ENCODE assay signal across 8 mouse cellular contexts in the genomic region with DNA sequence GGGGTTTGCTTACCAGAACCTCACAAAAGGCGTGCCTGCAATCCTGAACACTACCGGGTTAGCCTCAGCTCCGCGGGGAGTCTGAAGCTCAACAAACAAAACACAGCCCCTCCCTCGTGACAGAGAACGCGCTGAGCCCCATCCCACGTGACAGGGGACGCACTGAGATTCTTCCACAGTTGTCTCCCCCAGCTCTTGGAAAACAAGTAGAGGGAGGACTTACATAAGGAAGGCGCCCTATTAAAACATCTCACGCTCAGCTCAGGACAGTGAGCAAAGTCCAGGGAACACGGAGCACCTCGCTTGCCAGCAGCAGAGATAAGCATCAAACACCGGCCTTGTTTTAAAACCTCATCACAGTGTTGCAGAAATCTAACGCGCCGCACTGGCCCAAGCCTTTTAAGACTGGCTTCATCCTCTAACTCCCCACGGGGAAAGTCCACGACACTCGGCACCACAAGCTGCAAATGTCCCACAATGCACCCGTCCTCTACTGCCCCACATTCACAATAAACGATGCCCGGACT. TPM values are rescaled to one million over a fixed set of nuclear protein-coding genes. Genes with fewer than 3 reads are reported as not detected.
A peak's percentile ranks its signal among the peaks of the same experiment; 100 is the strongest.
DNase-seq lines count a peak whose midpoint lies in the region; ATAC-seq and TF ChIP-seq lines count a peak whose summit lies in the region.
"Had no signal": no experiment of that assay in that cellular context is flagged by ENCODE, and none has a peak within 500 bp of the region (broad histone marks: within the 10 kb centered on the region; RNA-seq: fewer than 3 reads in every experiment).

No protein-coding gene starts in this region.

- H3K4me2 ChIP-seq in hindbrain, embryonic 12.5 days (replicated peaks), result peak overlapping the region; percentile 39
- H3K4me2 ChIP-seq in limb, embryonic 14.5 days (replicated peaks; ENCODE audit: low read depth, low read length, severe bottlenecking), result no peak overlapping the region
- peak overlapping the region; percentile 24 for H3K4me2 ChIP-seq in stomach, embryonic 16.5 days (ENCODE audit: low read depth, low read length)

- no peaks in the 10 kb centered on the region for H3K27me3 ChIP-seq in ES-Bruce4 (ENCODE audit: control insufficient read depth, insufficient read depth, low read length, poor library complexity, severe bottlenecking)
- H3K27me3 ChIP-seq in hindbrain, embryonic 12.5 days, result no peaks in the 10 kb centered on the region
- no peaks in the 10 kb centered on the region for H3K27me3 ChIP-seq in limb, embryonic 14.5 days (ENCODE audit: control insufficient read depth, insufficient read depth, low read length)
- H3K27me3 ChIP-seq in stomach, embryonic 16.5 days (ENCODE audit: control insufficient read depth, insufficient read depth, low read length), result no peaks in the 10 kb centered on the region

- peaks cover 4% of the 10 kb centered on the region for H3K4me1 ChIP-seq in ES-Bruce4 (ENCODE audit: control insufficient read depth, insufficient read depth, low read length)
- peaks cover 9% of the 10 kb centered on the region for H3K4me1 ChIP-seq in hindbrain, embryonic 12.5 days
- H3K4me1 ChIP-seq in limb, embryonic 14.5 days (ENCODE audit: control insufficient read depth, insufficient read depth, low read length), result peaks cover 13% of the 10 kb centered on the region; the same call in 1 of the 2 replicates
- 0 out of 2 replicates have a peak, but pooled peaks cover 8% of the 10 kb centered on the region for H3K4me1 ChIP-seq in stomach, embryonic 16.5 days (ENCODE audit: control insufficient read depth, insufficient read depth, low read length)

- H3K9me3 ChIP-seq in ES-Bruce4 (replicated peaks; ENCODE audit: control insufficient read depth, insufficient read depth, low read length, poor library complexity, severe bottlenecking), result no peaks in the 10 kb centered on the region
- H3K9me3 ChIP-seq in hindbrain, embryonic 12.5 days (replicated peaks), result no peaks in the 10 kb centered on the region
- no peaks in the 10 kb centered on the region for H3K9me3 ChIP-seq in limb, embryonic 14.5 days (ENCODE audit: control insufficient read depth, low read length)
- H3K9me3 ChIP-seq in stomach, embryonic 16.5 days (replicated peaks; ENCODE audit: control insufficient read depth, low read length), result no peaks in the 10 kb centered on the region

- peak overlapping the region; percentile 3 for H3K4me3 ChIP-seq in ES-Bruce4 (ENCODE audit: low read depth, low read length)
- H3K4me3 ChIP-seq in hindbrain, embryonic 12.5 days, result peak overlapping the region; percentile 14; the same call in 1 of the 2 replicates
- H3K4me3 ChIP-seq in limb, embryonic 14.5 days (replicated peaks; ENCODE audit: low read length), result no peak overlapping the region
- H3K4me3 ChIP-seq in stomach, embryonic 16.5 days (replicated peaks; ENCODE audit: low read length), result no peak overlapping the region

- no peaks in the 10 kb centered on the region for H3K36me3 ChIP-seq in ES-Bruce4 (ENCODE audit: control insufficient read depth, insufficient read depth, low read length, poor library complexity, severe bottlenecking)
- H3K36me3 ChIP-seq in hindbrain, embryonic 12.5 days, result peaks cover 19% of the 10 kb centered on the region
- H3K36me3 ChIP-seq in limb, embryonic 14.5 days (ENCODE audit: control insufficient read depth, insufficient read depth, low read length), result peaks cover 30% of the 10 kb centered on the region
- peaks cover 12% of the 10 kb centered on the region for H3K36me3 ChIP-seq in stomach, embryonic 16.5 days (ENCODE audit: control insufficient read depth, insufficient read depth, low read length)

- TF ChIP-seq EP300 in ES-Bruce4 (IDR thresholded peaks at IDR 0.05; ENCODE audit: insufficient read depth, low read depth, low read length), result 0 out of 2 replicates have a peak, but pooled peaks have one; percentile 36

- no peak for ATAC-seq in hindbrain, embryonic 12.5 days (ENCODE audit: low FRiP score)
- ATAC-seq in limb, embryonic 14.5 days (ENCODE audit: low FRiP score, low read depth), result no peak
- 0 out of 2 replicates have a peak, but pooled peaks have one; percentile 30 for ATAC-seq in stomach, embryonic 16.5 days (ENCODE audit: insufficient read depth, low FRiP score)

- 28% methylated on average over 23 of the region's 23 CpGs for WGBS in hindbrain, embryonic 12.5 days
- 39% methylated on average over 23 of the region's 23 CpGs for WGBS in limb, embryonic 14.5 days
- 32% methylated on average over 23 of the region's 23 CpGs for WGBS in stomach, embryonic 16.5 days

- H3K9ac ChIP-seq in ES-Bruce4 (ENCODE audit: low read depth, poor library complexity, severe bottlenecking), result peak overlapping the region; percentile 7; the same call in 1 of the 2 replicates
- H3K9ac ChIP-seq in hindbrain, embryonic 12.5 days, result no peak overlapping the region
- H3K9ac ChIP-seq in limb, embryonic 14.5 days (ENCODE audit: low read depth, low read length, severe bottlenecking), result peak overlapping the region; percentile 31; the same call in 1 of the 2 replicates
- peak overlapping the region; percentile 41; the same call in 1 of the 2 replicates for H3K9ac ChIP-seq in stomach, embryonic 16.5 days (ENCODE audit: low read length)
- H3K9ac ChIP-seq: liver, embryonic 14.5 days had no signal

- DNase-seq in Muller cell, postnatal 12 days (ENCODE audit: inconsistent ontology term), result peak; percentile 36
- DNase-seq in limb, embryonic 14.5 days (ENCODE audit: low spot score), result no peak
- no peak for DNase-seq in spleen, postnatal 14 days (ENCODE audit: low spot score in 2 of 2)
- no peak for DNase-seq in B cell, adult 2 months

- H3K27ac ChIP-seq in ES-Bruce4 (ENCODE audit: insufficient read depth, low read length), result no peak overlapping the region
- no peak overlapping the region; the same call in 1 of the 2 replicates for H3K27ac ChIP-seq in hindbrain, embryonic 12.5 days
- H3K27ac ChIP-seq in limb, embryonic 14.5 days (replicated peaks; ENCODE audit: low read depth, low read length), result no peak overlapping the region
- no peak overlapping the region for H3K27ac ChIP-seq in stomach, embryonic 16.5 days (ENCODE audit: low read length)
- H3K27ac ChIP-seq: liver, embryonic 14.5 days had no signal

- TF ChIP-seq CTCF in ES-Bruce4 (IDR thresholded peaks at IDR 0.05; ENCODE audit: low read depth, low read length), result no peak

- no peak for TF ChIP-seq POLR2A in ES-Bruce4 (IDR thresholded peaks at IDR 0.05; ENCODE audit: insufficient read depth, low read length)
- no peak for TF ChIP-seq POLR2A in limb, embryonic 14.5 days (IDR thresholded peaks at IDR 0.05; ENCODE audit: borderline replicate concordance, extremely low read depth, insufficient read depth, insufficient read length)

RNA-seq across cellular contexts. Expression of a gene that starts 16.1 kb away (rescaled TPM):
- not detected in 2 replicates for polyA plus RNA-seq in ES-Bruce4 (2011; ENCODE audit: insufficient read depth, insufficient read length, low read depth, missing spikeins)
- polyA plus RNA-seq in hindbrain, embryonic 12.5 days (2016; fragmentation: Nextera tagmentation; extraction: Ambion mirVana), result not detected in 2 replicates
- polyA plus RNA-seq in limb, embryonic 14.5 days (2012; rRNA removed), result 0.13 and 0.15 TPM in 2 replicates
- 0.11 TPM in 1 of 2 replicates, not detected in the other for polyA plus RNA-seq in limb, embryonic 14.5 days (2014; fragmentation: Nextera tagmentation; extraction: Ambion mirVana)
- polyA plus RNA-seq in stomach, embryonic 16.5 days (2015; fragmentation: Nextera tagmentation; extraction: Ambion mirVana), result 2.1 and 2.7 TPM in 2 replicates

RNA-seq across cellular contexts. Expression of a gene that starts 19.0 kb away (rescaled TPM):
- polyA plus RNA-seq in ES-Bruce4 (2011; ENCODE audit: insufficient read depth, insufficient read length, low read depth, missing spikeins), result 70.9 and 77.4 TPM in 2 replicates
- 105 and 121 TPM in 2 replicates for polyA plus RNA-seq in hindbrain, embryonic 12.5 days (2016; fragmentation: Nextera tagmentation; extraction: Ambion mirVana)
- polyA plus RNA-seq in limb, embryonic 14.5 days (2012; rRNA removed), result 59.9 and 68.7 TPM in 2 replicates
- polyA plus RNA-seq in limb, embryonic 14.5 days (2014; fragmentation: Nextera tagmentation; extraction: Ambion mirVana), result 232 and 239 TPM in 2 replicates
- 218 and 228 TPM in 2 replicates for polyA plus RNA-seq in stomach, embryonic 16.5 days (2015; fragmentation: Nextera tagmentation; extraction: Ambion mirVana)

RNA-seq across cellular contexts. Expression of a gene that starts 55.8 kb away (rescaled TPM):
- 4.8 and 6.2 TPM in 2 replicates for polyA plus RNA-seq in ES-Bruce4 (2011; ENCODE audit: insufficient read depth, insufficient read length, low read depth, missing spikeins)
- 1.0 TPM in 2 replicates for polyA plus RNA-seq in hindbrain, embryonic 12.5 days (2016; fragmentation: Nextera tagmentation; extraction: Ambion mirVana)
- 7.3 and 9.7 TPM in 2 replicates for polyA plus RNA-seq in limb, embryonic 14.5 days (2012; rRNA removed)
- polyA plus RNA-seq in limb, embryonic 14.5 days (2014; fragmentation: Nextera tagmentation; extraction: Ambion mirVana), result 1.8 TPM in 2 replicates
- polyA plus RNA-seq in stomach, embryonic 16.5 days (2015; fragmentation: Nextera tagmentation; extraction: Ambion mirVana), result 1.5 and 2.2 TPM in 2 replicates

Comparison
In these comparisons a context has a peak if more than half of its experiments do, and no peak if none do; other contexts are left out.
1. H3K4me3 ChIP-seq: peak in ES-Bruce4 (single experiment) and hindbrain, embryonic 12.5 days (single experiment); none in limb, embryonic 14.5 days (single experiment) and stomach, embryonic 16.5 days (single experiment).